Mouse (Mus musculus) hindbrain, embryonic 14.5 days (tissue): ENCODE data around the gene Slc22a16. TPM values are rescaled to one million over a fixed set of nuclear protein-coding genes. Genes with fewer than 3 reads are reported as not detected.
A peak's percentile ranks its signal among the peaks of the same experiment; 100 is the strongest.
"Not testable (repeated sequence)": the region's sequence is repeated elsewhere in the genome, so short reads cannot be mapped to it uniquely, and the experiment has no call there.

ENCODE experiments used
- ATAC-seq: fragments of 200-750 bp; cut with Nextera tagmentation; 2 replicates; pipeline ENCODE4 v1.8.0; 2017; ENCODE audit warnings: moderate number of reproducible peaks, mild to moderate bottlenecking, moderate TSS enrichment, moderate library complexity; ENCODE audit not compliant: low FRiP score
- DNase-seq: peaks from one replicate; pipeline ENCODE4 v3.0.0-alpha.2; 2015; ENCODE audit warnings: low spot score
- H3K27ac ChIP-seq: fragments of 300-500 bp; sonication (generic); 2 replicates; pipeline ENCODE4 v1.5.1; 2014; ENCODE audit warnings: mild to moderate bottlenecking, moderate library complexity
- H3K27me3 ChIP-seq: fragments of 300-500 bp; sonication (generic); 2 replicates; pipeline ENCODE4 v1.6.1; 2014; ENCODE audit warnings: mild to moderate bottlenecking, low read length, mixed read lengths; ENCODE audit not compliant: control insufficient read depth, insufficient read depth
- H3K36me3 ChIP-seq: fragments of 300-500 bp; sonication (generic); replicated peaks from 2 replicates; pipeline ENCODE4 v1.6.1; 2014; ENCODE audit not compliant: control insufficient read depth, insufficient read depth
- H3K4me1 ChIP-seq: fragments of 300-500 bp; sonication (generic); replicated peaks from 2 replicates; pipeline ENCODE4 v1.6.1; 2014; ENCODE audit warnings: antibody characterized with exemption, low read length, mixed read lengths; ENCODE audit not compliant: control insufficient read depth, insufficient read depth
- H3K4me2 ChIP-seq: fragments of 300-500 bp; sonication (generic); replicated peaks from 2 replicates; pipeline ENCODE4 v1.6.1; 2014; ENCODE audit warnings: mild to moderate bottlenecking, moderate library complexity
- H3K4me3 ChIP-seq: fragments of 300-500 bp; sonication (generic); replicated peaks from 2 replicates; pipeline ENCODE4 v1.5.1; 2014; ENCODE audit warnings: mild to moderate bottlenecking, low read length
- H3K9ac ChIP-seq: fragments of 300-500 bp; sonication (generic); 2 replicates; pipeline ENCODE4 v1.6.1; 2014
- H3K9me3 ChIP-seq: fragments of 300-500 bp; sonication (generic); 2 replicates; pipeline ENCODE4 v1.6.1; 2016; ENCODE audit warnings: low read length; ENCODE audit not compliant: control insufficient read depth
- WGBS: fragments of 180-500 bp; shearing (Covaris S2); extraction: QIAGEN DNeasy Blood & Tissue Kit; methylation state at CpG from one replicate; pipeline ENCODE4 v1.1.7; 2014; 5-methylcytosine and 5-hydroxymethylcytosine counted together
- polyA plus RNA-seq: library from polyadenylated mRNA; unstranded; fragments of >200 nt; fragmentation: Nextera tagmentation; extraction: Ambion mirVana; gene quantifications from 2 replicates; pipeline ENCODE4 v1.2.1, GENCODE M21; 2014

Gene Slc22a16
- polyA plus RNA-seq, 1 experiment from 2014 or later = not detected

- ATAC-seq = no peak
- Histone ChIP-seq H3K4me1 (no peaks in the 10 kb centered on the region), H3K27ac (no peak overlapping the region), H3K36me3 (no peaks in the 10 kb centered on the region), H3K9ac (no peak overlapping the region), H3K4me2 (no peak overlapping the region), H3K27me3 (no peaks in the 10 kb centered on the region), H3K9me3 (peaks cover 5% of the 10 kb centered on the region; the same call in 1 of the 2 replicates), H3K4me3 (no peak overlapping the region)
- 50% methylated on average over 8 of the region's 10 CpGs for WGBS
- DNase-seq = no peak
Observed at GRCm38 (mm10) chr10:40528668-40529067, 41.5 kb upstream of the Slc22a16 start.

- Histone ChIP-seq H3K36me3 (no peaks in the 10 kb centered on the region), H3K4me3 (no peak overlapping the region), H3K9ac (no peak overlapping the region), H3K27ac (no peak overlapping the region), H3K4me1 (no peaks in the 10 kb centered on the region), H3K27me3 (no peaks in the 10 kb centered on the region), H3K4me2 (no peak overlapping the region), H3K9me3 (peaks cover 5% of the 10 kb centered on the region; the same call in 1 of the 2 replicates)
- ATAC-seq (no peak), DNase-seq (peak; percentile 55)
- 69% methylated on average over 6 of the region's 6 CpGs for WGBS
Observed at GRCm38 (mm10) chr10:40529617-40530016, 40.5 kb upstream of the Slc22a16 start.

- no peak overlapping the region for H3K9ac ChIP-seq
- H3K36me3 ChIP-seq = no peaks in the 10 kb centered on the region
- ATAC-seq (no peak), DNase-seq (no peak)
- H3K9me3 ChIP-seq = peaks cover 5% of the 10 kb centered on the region; the same call in 1 of the 2 replicates
- no peak overlapping the region for H3K27ac ChIP-seq
- 63% methylated on average over 3 of the region's 3 CpGs for whole genome bisulfite sequencing
- no peak overlapping the region for H3K4me3 ChIP-seq
- no peak overlapping the region for H3K4me2 ChIP-seq
- H3K4me1 ChIP-seq = no peaks in the 10 kb centered on the region
- H3K27me3 ChIP-seq = no peaks in the 10 kb centered on the region
Observed at GRCm38 (mm10) chr10:40530661-40531060, 39.5 kb upstream of the Slc22a16 start.

- ATAC-seq, H3K27me3 ChIP-seq, DNase-seq, H3K27ac ChIP-seq, H3K4me2 ChIP-seq, H3K4me1 ChIP-seq, H3K9me3 ChIP-seq, H3K36me3 ChIP-seq, H3K9ac ChIP-seq, H3K4me3 ChIP-seq: not testable (repeated sequence)
- WGBS = 92% methylated on average over 4 of the region's 4 CpGs
Observed at GRCm38 (mm10) chr10:40532586-40532985, 37.5 kb upstream of the Slc22a16 start.

GRCm38 (mm10) chr10:40541351-40541750 lies 28.8 kb upstream of the Slc22a16 start:
- H3K9me3 ChIP-seq = no peaks in the 10 kb centered on the region
- ATAC-seq = no peak
- H3K9ac ChIP-seq = no peak overlapping the region
- H3K27ac ChIP-seq = no peak overlapping the region
- no peaks in the 10 kb centered on the region for H3K4me1 ChIP-seq
- 91% methylated on average over 6 of the region's 6 CpGs for WGBS
- H3K4me2 ChIP-seq = no peak overlapping the region
- no peak overlapping the region for H3K4me3 ChIP-seq
- DNase-seq = no peak
- no peaks in the 10 kb centered on the region for H3K36me3 ChIP-seq
- no peaks in the 10 kb centered on the region for H3K27me3 ChIP-seq

- 85% methylated on average over 2 of the region's 2 CpGs for WGBS
- no peaks in the 10 kb centered on the region for H3K4me1 ChIP-seq
- no peak overlapping the region for H3K4me2 ChIP-seq
- DNase-seq (no peak), ATAC-seq (no peak)
- H3K27me3 ChIP-seq = no peaks in the 10 kb centered on the region
- H3K4me3 ChIP-seq = no peak overlapping the region
- no peak overlapping the region for H3K27ac ChIP-seq
- no peaks in the 10 kb centered on the region for H3K36me3 ChIP-seq
- no peak overlapping the region for H3K9ac ChIP-seq
- H3K9me3 ChIP-seq = no peaks in the 10 kb centered on the region
Observed at GRCm38 (mm10) chr10:40549317-40549716, 20.8 kb upstream of the Slc22a16 start.

GRCm38 (mm10) chr10:40551801-40552200 lies 18.3 kb upstream of the Slc22a16 start:
- ATAC-seq (no peak), DNase-seq (no peak)
- no peak overlapping the region for H3K27ac ChIP-seq
- no peaks in the 10 kb centered on the region for H3K9me3 ChIP-seq
- 76% methylated on average over 2 of the region's 2 CpGs for WGBS
- H3K9ac ChIP-seq = no peak overlapping the region
- H3K4me2 ChIP-seq = no peak overlapping the region
- no peaks in the 10 kb centered on the region for H3K36me3 ChIP-seq
- H3K4me3 ChIP-seq = no peak overlapping the region
- H3K27me3 ChIP-seq = no peaks in the 10 kb centered on the region
- no peaks in the 10 kb centered on the region for H3K4me1 ChIP-seq

GRCm38 (mm10) chr10:40565695-40566094 lies 4.4 kb upstream of the Slc22a16 start:
- ATAC-seq, H3K27me3 ChIP-seq, H3K4me3 ChIP-seq, H3K4me1 ChIP-seq, H3K9ac ChIP-seq, H3K27ac ChIP-seq, H3K36me3 ChIP-seq, DNase-seq, H3K9me3 ChIP-seq, H3K4me2 ChIP-seq: not testable (repeated sequence)
- WGBS = 98% methylated on average over 6 of the region's 6 CpGs

- DNase-seq (no peak), ATAC-seq (no peak)
- Histone ChIP-seq H3K9me3 (0 out of 2 replicates have a peak, but pooled peaks cover 4% of the 10 kb centered on the region), H3K4me1 (no peaks in the 10 kb centered on the region), H3K9ac (no peak overlapping the region), H3K4me2 (no peak overlapping the region), H3K4me3 (no peak overlapping the region), H3K27ac (no peak overlapping the region), H3K36me3 (no peaks in the 10 kb centered on the region), H3K27me3 (no peaks in the 10 kb centered on the region)
- 93% methylated on average over 7 of the region's 7 CpGs for WGBS
Observed at GRCm38 (mm10) chr10:40575912-40576634, 5.9 kb downstream of the Slc22a16 start.
